Mouse (Mus musculus) embryonic facial prominence, embryonic 12.5 days (tissue): ENCODE measurements around the gene Dlk1. TPM values are rescaled to one million over a fixed set of nuclear protein-coding genes. Genes with fewer than 3 reads are reported as not detected.

Experiments
- ATAC-seq: fragments of 200-750 bp; cut with Nextera tagmentation; 2 replicates; pipeline ENCODE4 v1.8.0; 2017; ENCODE audit not compliant: insufficient number of reproducible peaks, insufficient read depth, low FRiP score, low TSS enrichment
- H3K27ac ChIP-seq: fragments of 300-500 bp; sonication (generic); 2 replicates; pipeline ENCODE4 v1.5.1; 2016; ENCODE audit warnings: mild to moderate bottlenecking
- H3K27me3 ChIP-seq: fragments of 300-500 bp; sonication (generic); 2 replicates; pipeline ENCODE4 v1.6.1; 2016; ENCODE audit warnings: mild to moderate bottlenecking, moderate library complexity
- H3K36me3 ChIP-seq: fragments of 300-500 bp; sonication (generic); 2 replicates; pipeline ENCODE4 v1.6.1; 2016; ENCODE audit warnings: mild to moderate bottlenecking
- H3K4me1 ChIP-seq: fragments of 300-500 bp; sonication (generic); 2 replicates; pipeline ENCODE4 v1.6.1; 2016
- H3K4me2 ChIP-seq: fragments of 300-500 bp; sonication (generic); replicated peaks from 2 replicates; pipeline ENCODE4 v1.6.1; 2016; ENCODE audit warnings: mild to moderate bottlenecking, moderate library complexity
- H3K4me3 ChIP-seq: fragments of 300-500 bp; sonication (generic); 2 replicates; pipeline ENCODE4 v1.5.1; 2016; ENCODE audit warnings: mild to moderate bottlenecking
- H3K9ac ChIP-seq: fragments of 300-500 bp; sonication (generic); 2 replicates; pipeline ENCODE4 v1.6.1; 2016; ENCODE audit warnings: mild to moderate bottlenecking, moderate library complexity
- H3K9me3 ChIP-seq: fragments of 300-500 bp; sonication (generic); 2 replicates; pipeline ENCODE4 v1.6.1; 2016; ENCODE audit warnings: mild to moderate bottlenecking, moderate library complexity
- WGBS: fragments of 180-500 bp; shearing (Covaris S2); methylation state at CpG from one replicate; pipeline ENCODE4 v1.1.7; 2016; 5-methylcytosine and 5-hydroxymethylcytosine counted together
- polyA plus RNA-seq: library from polyadenylated mRNA; unstranded; fragments of >200 nt; fragmentation: Nextera tagmentation; extraction: Ambion mirVana; gene quantifications from 2 replicates; pipeline ENCODE4 v1.2.1, GENCODE M21; 2016

Gene Dlk1
- polyA plus RNA-seq, 1 experiment from 2014 or later = 316 TPM

DNA sequence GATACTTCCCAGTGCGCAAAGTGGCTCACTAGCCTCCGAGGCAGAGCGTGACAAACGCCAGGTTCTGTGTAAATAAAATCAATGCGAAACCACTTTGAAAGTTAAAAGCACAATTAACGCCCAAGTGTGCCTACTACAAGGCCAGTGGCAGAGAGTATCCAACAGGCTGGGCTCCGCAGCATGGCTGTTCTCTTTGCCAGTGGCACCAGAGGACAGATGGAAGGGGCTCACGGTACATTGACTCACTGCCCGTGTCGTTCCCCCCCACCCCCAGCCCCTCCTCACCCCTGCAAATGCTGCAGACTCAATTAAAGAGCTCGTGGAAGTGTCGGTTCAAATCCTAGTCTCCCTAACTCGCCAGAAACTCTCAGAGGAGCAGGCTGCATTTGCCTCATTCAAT is 10.5 kb upstream of the Dlk1 start:
- Histone ChIP-seq H3K4me1 (peaks cover 73% of the 10 kb centered on the region), H3K27me3 (0 out of 2 replicates have a peak, but pooled peaks cover 3% of the 10 kb centered on the region), H3K9ac (no peak overlapping the region), H3K27ac (no peak overlapping the region), H3K9me3 (no peaks in the 10 kb centered on the region), H3K4me3 (no peak overlapping the region), H3K36me3 (no peaks in the 10 kb centered on the region), H3K4me2 (no peak overlapping the region)
- ATAC-seq = no peak
- 68% methylated on average over 13 of the region's 13 CpGs for WGBS

DNA sequence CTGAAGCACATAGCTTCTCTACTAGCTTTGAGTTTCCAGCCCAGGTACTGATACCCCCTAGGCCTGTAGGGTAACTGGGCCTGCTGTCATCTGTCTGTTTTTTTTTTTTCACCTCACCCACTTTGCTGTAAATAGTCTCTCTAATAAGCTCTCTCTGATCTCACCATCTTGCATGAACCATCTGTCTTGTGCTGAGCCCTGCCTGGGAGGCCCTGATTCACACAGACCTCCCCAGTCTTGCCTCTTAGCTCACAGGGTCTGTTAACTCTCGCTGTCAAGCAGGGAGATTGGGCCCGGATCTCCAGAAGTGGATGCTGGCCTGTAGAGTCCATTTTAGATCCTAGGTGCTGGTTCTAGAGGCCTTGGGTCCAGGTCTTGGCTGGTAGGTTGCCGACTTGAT is 9.3 kb upstream of the Dlk1 start:
- Histone ChIP-seq H3K36me3 (no peaks in the 10 kb centered on the region), H3K4me3 (no peak overlapping the region), H3K27me3 (0 out of 2 replicates have a peak, but pooled peaks cover 3% of the 10 kb centered on the region), H3K4me1 (peaks cover 66% of the 10 kb centered on the region), H3K9me3 (no peaks in the 10 kb centered on the region), H3K27ac (0 out of 2 replicates have a peak overlapping the region, but pooled peaks have one; percentile 54), H3K4me2 (no peak overlapping the region), H3K9ac (no peak overlapping the region)
- no peak for ATAC-seq
- WGBS = 49% methylated on average over 3 of the region's 3 CpGs

DNA sequence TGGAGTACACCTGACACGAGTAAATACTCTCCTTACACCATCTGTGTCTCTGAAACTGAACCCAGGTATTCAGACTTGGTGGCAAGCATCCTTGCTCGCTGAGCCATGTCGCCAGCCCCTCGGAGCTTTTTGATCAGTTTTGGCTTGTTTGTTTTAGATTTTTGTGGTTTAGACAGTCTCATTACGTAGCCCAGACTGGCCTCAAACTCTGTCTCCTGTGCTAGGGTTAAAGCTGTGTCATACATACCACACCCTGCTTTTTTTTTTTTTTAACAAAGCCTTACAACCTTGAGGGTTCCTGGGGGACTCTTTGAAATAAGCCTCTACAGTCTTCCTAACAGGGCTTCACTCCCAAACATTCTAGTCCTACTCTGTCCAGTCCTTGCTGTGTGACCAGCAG is 7.6 kb upstream of the Dlk1 start:
- Histone ChIP-seq H3K4me1 (peaks cover 67% of the 10 kb centered on the region), H3K4me2 (no peak overlapping the region), H3K36me3 (no peaks in the 10 kb centered on the region), H3K9me3 (no peaks in the 10 kb centered on the region), H3K9ac (no peak overlapping the region), H3K4me3 (no peak overlapping the region), H3K27me3 (0 out of 2 replicates have a peak, but pooled peaks cover 3% of the 10 kb centered on the region), H3K27ac (no peak overlapping the region)
- ATAC-seq = 0 out of 2 replicates have a peak, but pooled peaks have one; percentile 16
- 45% methylated on average over 5 of the region's 5 CpGs for WGBS

DNA sequence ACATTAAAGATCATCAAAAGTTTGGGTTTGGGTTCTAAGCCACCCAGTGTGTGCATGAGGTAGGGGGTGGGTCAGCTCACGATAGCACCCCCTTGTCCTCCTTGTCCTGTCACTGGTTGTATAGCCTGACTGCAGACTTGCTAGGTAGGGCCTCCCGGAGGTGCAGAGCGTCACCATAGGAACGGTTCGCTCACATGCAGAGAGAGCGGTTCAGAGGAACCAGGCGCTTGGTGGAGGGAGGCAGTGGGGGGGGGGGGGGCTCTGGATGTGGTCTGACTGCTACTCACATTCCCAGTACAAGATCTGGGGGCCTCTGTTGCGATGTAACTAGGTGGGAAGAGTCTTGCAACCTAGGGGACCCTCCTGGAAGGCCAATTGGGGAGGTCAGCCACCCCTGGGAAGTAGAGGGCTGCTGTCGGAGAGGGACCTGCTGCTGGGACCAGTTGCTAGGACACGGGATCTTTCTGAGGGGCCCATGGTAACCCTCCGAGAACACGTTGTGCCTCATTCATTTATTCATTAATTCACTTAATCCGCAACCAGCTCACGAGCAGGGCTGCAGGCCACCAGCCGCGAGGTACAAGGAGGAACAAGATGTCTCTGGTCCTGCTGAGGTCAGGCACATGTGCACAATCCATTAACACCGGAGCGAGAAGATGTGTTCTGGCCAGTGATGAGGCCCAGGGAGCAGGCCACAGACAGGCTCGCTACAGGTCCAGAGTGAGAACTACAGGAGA is 7.0 kb upstream of the Dlk1 start:
- Histone ChIP-seq H3K27ac (peak overlapping the region; percentile 14; the same call in 1 of the 2 replicates), H3K4me1 (peaks cover 67% of the 10 kb centered on the region), H3K9ac (no peak overlapping the region), H3K27me3 (0 out of 2 replicates have a peak, but pooled peaks cover 5% of the 10 kb centered on the region), H3K4me2 (peak overlapping the region; percentile 23), H3K9me3 (no peaks in the 10 kb centered on the region), H3K36me3 (no peaks in the 10 kb centered on the region), H3K4me3 (no peak overlapping the region)
- peak; percentile 32; the same call in 1 of the 2 replicates for ATAC-seq
- 9% methylated on average over 19 of the region's 19 CpGs for WGBS

DNA sequence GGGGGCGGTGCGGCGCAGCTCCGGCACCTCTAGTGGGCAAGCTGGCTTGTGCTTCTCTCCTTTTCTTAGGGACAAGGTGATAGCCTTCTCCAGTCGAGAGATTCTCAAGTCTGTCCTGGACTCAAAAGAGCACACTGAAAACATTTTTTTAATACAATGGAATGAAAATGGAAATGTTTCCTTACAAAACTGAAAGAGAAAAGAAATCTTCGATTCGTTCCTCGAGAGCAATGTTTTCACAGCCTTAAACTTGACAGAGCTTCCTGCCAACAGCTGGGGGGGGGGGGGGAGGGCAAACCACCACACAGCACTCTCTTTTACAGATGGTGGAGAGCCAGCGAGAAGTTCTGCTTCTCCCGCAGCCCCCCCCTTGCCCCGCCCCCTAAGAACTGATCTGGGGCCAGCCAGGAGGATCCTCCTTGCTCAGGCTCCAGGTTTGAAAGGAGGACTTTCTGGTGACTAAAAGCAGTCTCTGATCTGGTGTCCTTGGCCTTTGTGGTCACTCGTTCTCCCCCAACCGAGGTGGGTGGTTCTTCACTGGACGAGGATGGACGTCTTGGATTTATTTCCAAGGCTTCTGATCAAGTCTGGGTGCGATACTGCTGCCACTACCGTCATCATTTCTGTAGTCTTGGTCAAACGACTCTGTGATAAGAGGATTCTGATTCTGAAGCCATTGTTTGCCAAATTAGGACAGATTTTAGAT is 6.2 kb upstream of the Dlk1 start:
- ATAC-seq = 0 out of 2 replicates have a peak, but pooled peaks have one; percentile 13
- peaks cover 66% of the 10 kb centered on the region for H3K4me1 ChIP-seq
- 10% methylated on average over 18 of the region's 18 CpGs for WGBS

DNA sequence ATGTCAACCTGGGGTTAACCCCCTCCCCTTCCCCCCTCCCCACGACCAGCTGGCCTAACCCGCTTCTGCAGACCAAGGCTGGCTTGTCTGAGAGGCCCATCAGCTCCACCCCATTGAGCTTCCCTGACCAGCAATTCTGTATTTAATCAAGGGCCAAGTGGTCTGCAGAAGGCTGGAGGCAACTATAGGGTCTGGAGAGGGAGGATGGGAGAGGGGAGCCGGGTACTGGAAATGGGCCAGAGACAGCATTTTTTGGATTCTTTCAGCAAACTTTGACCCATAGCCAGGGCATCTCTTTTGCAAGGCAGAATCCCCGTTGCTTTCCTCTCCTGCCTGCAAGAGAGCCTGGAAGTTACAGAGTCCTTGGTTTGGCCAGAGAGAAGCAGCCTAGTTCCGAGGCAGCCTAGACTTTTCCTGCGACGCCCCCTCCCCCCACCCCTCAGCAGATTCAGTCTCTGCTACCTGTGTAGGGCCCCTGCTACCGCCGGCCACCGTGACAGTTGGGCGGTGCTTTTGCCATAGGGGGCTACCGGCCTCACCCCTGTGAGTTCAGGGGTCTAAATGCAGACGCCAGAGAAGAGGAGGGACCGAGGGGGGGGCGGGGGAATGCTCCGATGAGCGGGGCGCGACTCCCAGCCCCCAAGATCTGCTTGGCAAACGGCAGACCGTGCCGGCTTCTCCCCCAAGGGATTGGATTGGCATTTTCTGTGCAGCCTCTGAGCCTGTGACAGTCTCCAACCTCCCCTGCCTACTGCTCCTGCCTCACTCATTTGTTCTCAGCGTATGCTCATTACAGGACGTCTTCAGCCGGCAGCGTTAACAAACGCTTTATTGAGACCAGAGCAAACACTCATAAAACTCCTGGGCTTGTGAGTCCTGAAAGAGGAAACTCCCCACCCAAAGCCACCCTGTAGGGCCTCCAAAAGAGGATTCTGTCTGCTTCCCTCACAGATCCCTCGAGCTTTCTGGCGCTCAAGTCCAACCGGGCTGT is 2.9 kb upstream of the Dlk1 start:
- Histone ChIP-seq H3K9me3 (no peaks in the 10 kb centered on the region), H3K4me1 (peaks cover 59% of the 10 kb centered on the region), H3K4me3 (peak overlapping the region; percentile 28), H3K36me3 (no peaks in the 10 kb centered on the region), H3K4me2 (peak overlapping the region; percentile 69), H3K9ac (peak overlapping the region; percentile 45), H3K27me3 (peaks cover 38% of the 10 kb centered on the region), H3K27ac (peak overlapping the region; percentile 86)
- WGBS = under 1% methylated on average over 29 of the region's 30 CpGs
- ATAC-seq = no peak

More for the DNA sequence above, 6.2 kb upstream of the Dlk1 start:
- Histone ChIP-seq H3K27ac (peak overlapping the region; percentile 14; the same call in 1 of the 2 replicates), H3K4me3 (no peak overlapping the region), H3K4me2 (peak overlapping the region; percentile 27), H3K36me3 (no peaks in the 10 kb centered on the region), H3K9ac (no peak overlapping the region), H3K9me3 (no peaks in the 10 kb centered on the region), H3K27me3 (peaks cover 11% of the 10 kb centered on the region)

DNA sequence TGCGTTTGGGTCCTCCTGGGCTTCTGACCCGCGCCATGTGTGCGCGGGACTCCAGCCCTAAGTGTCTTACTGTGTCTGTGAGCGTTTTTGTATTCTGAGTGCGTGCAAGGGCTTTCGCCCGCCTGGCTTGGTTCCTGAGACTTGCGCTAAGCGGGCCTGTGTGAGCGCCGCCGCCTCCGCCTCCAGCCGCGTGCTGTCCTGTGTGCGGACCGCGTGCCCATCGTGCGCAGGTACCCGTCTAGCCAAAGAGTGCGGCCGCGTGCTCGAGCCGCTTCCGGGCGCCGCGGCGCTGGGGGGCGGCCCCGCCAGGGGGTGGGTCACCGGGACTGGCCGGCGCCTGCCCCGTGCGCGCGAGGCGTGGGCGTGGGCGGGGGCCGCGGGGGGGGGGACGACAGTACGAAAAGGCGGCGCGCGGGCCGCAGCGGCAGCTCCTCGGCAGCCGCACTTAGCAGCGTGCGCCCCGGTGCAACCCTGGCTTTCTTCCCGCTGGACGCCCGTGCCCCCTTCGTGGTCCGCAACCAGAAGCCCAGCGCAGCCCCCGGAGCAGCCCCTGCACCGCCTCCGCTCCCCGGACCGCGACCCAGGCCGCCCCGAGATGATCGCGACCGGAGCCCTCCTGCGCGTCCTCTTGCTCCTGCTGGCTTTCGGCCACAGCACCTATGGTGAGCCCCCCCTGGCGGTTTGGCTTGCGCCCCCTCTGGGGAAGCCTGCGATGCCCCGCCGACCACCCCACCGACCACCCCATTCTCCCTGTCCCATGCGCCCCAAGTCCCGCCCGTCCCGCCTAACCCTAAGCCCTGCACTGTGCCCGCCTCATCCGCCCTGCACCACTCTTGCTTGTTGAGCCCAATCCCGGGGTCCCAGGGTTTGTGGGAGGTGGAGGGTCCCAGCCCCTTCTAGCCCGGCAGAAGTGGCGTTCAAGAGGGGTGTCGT is 708 bp downstream of the Dlk1 start:
- peak; percentile 23 for ATAC-seq
- H3K9me3 ChIP-seq = no peaks in the 10 kb centered on the region
- H3K36me3 ChIP-seq = no peaks in the 10 kb centered on the region
- H3K27ac ChIP-seq = peak overlapping the region; percentile 77
- H3K4me3 ChIP-seq = peak overlapping the region; percentile 54
- peak overlapping the region; percentile 90 for H3K4me2 ChIP-seq
- under 1% methylated on average over 84 of the region's 96 CpGs for WGBS
- H3K4me1 ChIP-seq = peaks cover 66% of the 10 kb centered on the region
- H3K9ac ChIP-seq = peak overlapping the region; percentile 78
- H3K27me3 ChIP-seq = peaks cover 57% of the 10 kb centered on the region

DNA sequence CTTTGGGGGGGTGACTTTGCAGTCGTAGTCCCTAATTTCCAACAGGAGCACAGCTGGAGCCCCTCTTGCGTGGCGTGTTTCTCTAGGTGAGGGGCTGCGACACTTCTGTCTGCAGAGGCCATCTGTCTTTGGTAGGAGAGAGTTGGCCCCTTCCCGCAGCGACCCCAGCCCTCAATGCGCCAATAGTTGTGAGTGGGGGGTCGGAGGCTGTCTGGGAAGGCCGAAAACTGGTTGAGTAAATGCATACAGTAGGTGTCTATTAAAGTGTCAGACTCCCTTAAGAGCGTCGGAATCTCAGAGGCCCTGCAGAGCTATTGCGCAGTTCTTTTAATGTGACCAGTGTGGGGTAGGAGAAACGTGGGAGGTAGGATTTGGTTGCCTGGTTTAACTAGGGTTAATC is 1.5 kb downstream of the Dlk1 start:
- Histone ChIP-seq H3K36me3 (no peaks in the 10 kb centered on the region), H3K9ac (peak overlapping the region; percentile 78), H3K9me3 (no peaks in the 10 kb centered on the region), H3K27ac (peak overlapping the region; percentile 77), H3K4me1 (peaks cover 66% of the 10 kb centered on the region), H3K4me2 (peak overlapping the region; percentile 90), H3K4me3 (peak overlapping the region; percentile 54), H3K27me3 (peaks cover 61% of the 10 kb centered on the region)
- ATAC-seq = no peak
- 12% methylated on average over 13 of the region's 13 CpGs for WGBS

DNA sequence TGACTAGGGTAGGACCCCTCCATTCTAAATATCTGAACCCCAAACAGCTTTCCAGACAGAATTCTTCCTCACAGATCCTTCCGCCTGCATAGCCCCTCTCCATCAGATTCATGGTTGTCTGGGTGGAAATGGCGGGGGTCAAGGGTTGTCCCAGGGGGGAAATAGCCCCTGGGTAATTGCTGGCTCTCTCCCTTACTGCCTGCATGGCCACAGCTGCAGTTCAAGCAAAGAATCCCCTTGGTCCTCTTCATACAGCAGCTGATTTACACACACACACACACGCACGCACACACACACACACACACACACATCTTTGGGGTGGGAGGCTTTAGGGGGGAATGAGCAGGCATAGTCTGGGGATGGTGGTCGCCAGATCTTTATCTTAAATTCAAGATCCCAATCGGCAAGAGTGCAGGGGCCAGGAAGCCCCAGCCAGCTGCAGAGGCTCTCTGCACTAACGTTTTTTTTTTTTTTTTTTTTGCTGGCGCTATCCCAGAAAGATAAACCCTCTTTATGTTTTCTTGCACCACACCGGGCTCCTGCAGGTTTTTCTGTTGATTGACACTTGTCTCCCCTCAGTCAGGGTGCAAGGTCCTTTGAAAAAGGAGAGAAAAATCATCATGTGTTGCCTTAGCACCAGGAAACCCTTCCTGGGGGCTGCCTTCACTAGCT is 4.0 kb downstream of the Dlk1 start:
- H3K9me3 ChIP-seq = no peaks in the 10 kb centered on the region
- H3K4me3 ChIP-seq = 0 out of 2 replicates have a peak overlapping the region, but pooled peaks have one; percentile 54
- peaks cover 73% of the 10 kb centered on the region for H3K27me3 ChIP-seq
- peak overlapping the region; percentile 44 for H3K9ac ChIP-seq
- H3K4me2 ChIP-seq = peak overlapping the region; percentile 90
- H3K36me3 ChIP-seq = 0 out of 2 replicates have a peak, but pooled peaks cover 4% of the 10 kb centered on the region
- WGBS = 17% methylated on average over 9 of the region's 9 CpGs
- H3K4me1 ChIP-seq = peaks cover 57% of the 10 kb centered on the region
- peak overlapping the region; percentile 70 for H3K27ac ChIP-seq
- no peak for ATAC-seq

DNA sequence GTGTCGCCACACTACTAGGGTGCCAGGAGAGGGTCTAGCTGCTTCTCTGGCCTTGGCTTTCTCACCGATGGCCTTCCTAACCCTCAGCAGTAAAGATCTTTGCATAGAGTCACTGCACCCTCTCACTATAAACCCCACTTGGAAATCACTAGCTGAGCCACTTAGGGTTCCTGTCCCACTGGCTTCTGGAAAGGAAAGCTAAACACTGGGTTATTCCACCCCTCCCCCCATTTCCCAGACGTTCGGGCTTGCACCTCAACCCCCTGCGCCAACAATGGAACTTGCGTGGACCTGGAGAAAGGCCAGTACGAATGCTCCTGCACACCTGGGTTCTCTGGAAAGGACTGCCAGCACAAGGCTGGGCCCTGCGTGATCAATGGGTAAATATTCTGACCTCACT is 5.2 kb downstream of the Dlk1 start:
- Histone ChIP-seq H3K4me3 (no peak overlapping the region), H3K27me3 (peaks cover 62% of the 10 kb centered on the region), H3K9me3 (no peaks in the 10 kb centered on the region), H3K4me1 (peaks cover 53% of the 10 kb centered on the region), H3K4me2 (0 out of 2 replicates have a peak overlapping the region, but pooled peaks have one; percentile 90), H3K27ac (peak overlapping the region; percentile 57), H3K36me3 (0 out of 2 replicates have a peak, but pooled peaks cover 4% of the 10 kb centered on the region), H3K9ac (no peak overlapping the region)
- ATAC-seq = no peak
- WGBS = 16% methylated on average over 8 of the region's 8 CpGs
